Mouse (Mus musculus) intestine, postnatal 0 days (tissue): ENCODE results near the gene Nenf. TPM values are rescaled to one million over a fixed set of nuclear protein-coding genes. Genes with fewer than 3 reads are reported as not detected.

Experiments used
- ATAC-seq: fragments of 200-750 bp; cut with Nextera tagmentation; 2 replicates; pipeline ENCODE4 v1.8.0; 2017; ENCODE audit warnings: mild to moderate bottlenecking, moderate TSS enrichment, moderate library complexity
- H3K27ac ChIP-seq: fragments of 300-500 bp; sonication (generic); 2 replicates; pipeline ENCODE4 v1.5.1; 2014; ENCODE audit warnings: mild to moderate bottlenecking, low read depth, low read length, moderate library complexity
- H3K27me3 ChIP-seq: fragments of 300-500 bp; sonication (generic); replicated peaks from 2 replicates; pipeline ENCODE4 v1.6.1; 2014; ENCODE audit warnings: low read length, mixed read lengths; ENCODE audit not compliant: control insufficient read depth, insufficient read depth
- H3K36me3 ChIP-seq: fragments of 300-500 bp; sonication (generic); 2 replicates; pipeline ENCODE4 v1.6.1; 2014; ENCODE audit warnings: mild to moderate bottlenecking, moderate library complexity; ENCODE audit not compliant: control insufficient read depth, insufficient read depth
- H3K4me1 ChIP-seq: fragments of 300-500 bp; sonication (generic); replicated peaks from 2 replicates; pipeline ENCODE4 v1.6.1; 2014; ENCODE audit warnings: antibody characterized with exemption, low read length, mixed read lengths; ENCODE audit not compliant: control insufficient read depth, insufficient read depth
- H3K4me2 ChIP-seq: fragments of 300-500 bp; sonication (generic); replicated peaks from 2 replicates; pipeline ENCODE4 v1.6.1; 2014; ENCODE audit warnings: low read depth, mild to moderate bottlenecking, moderate library complexity
- H3K4me3 ChIP-seq: fragments of 300-500 bp; sonication (generic); 2 replicates; pipeline ENCODE4 v1.5.1; 2014; ENCODE audit warnings: low read depth, low read length
- H3K9ac ChIP-seq: fragments of 300-500 bp; sonication (generic); 2 replicates; pipeline ENCODE4 v1.6.1; 2014; ENCODE audit warnings: mild to moderate bottlenecking, low read depth, low read length
- H3K9me3 ChIP-seq: fragments of 300-500 bp; sonication (generic); 2 replicates; pipeline ENCODE4 v1.6.1; 2016; ENCODE audit warnings: mixed run types; ENCODE audit not compliant: control insufficient read depth
- CTCF ChIP-seq: sonication (generic); IDR thresholded peaks from 2 replicates; pipeline ENCODE4 v1.5.1; 2016; ENCODE audit warnings: low read depth, mild to moderate bottlenecking, control low read depth, antibody characterized with exemption, moderate library complexity
- WGBS: fragments of 180-500 bp; shearing (Covaris S2); extraction: QIAGEN DNeasy Blood & Tissue Kit; methylation state at CpG from one replicate; pipeline ENCODE4 v1.1.7; 2014; 5-methylcytosine and 5-hydroxymethylcytosine counted together
- polyA plus RNA-seq: library from polyadenylated mRNA; unstranded; fragments of >200 nt; fragmentation: Nextera tagmentation; extraction: Ambion mirVana; gene quantifications from 2 replicates; pipeline ENCODE4 v1.2.1, GENCODE M21; 2015

Gene Nenf
- polyA plus RNA-seq, 1 experiment from 2014 or later = 174 TPM

- Histone ChIP-seq H3K27me3 (no peaks in the 10 kb centered on the region), H3K27ac (no peak overlapping the region), H3K9ac (no peak overlapping the region), H3K4me1 (0 out of 2 replicates have a peak, but pooled peaks cover 6% of the 10 kb centered on the region), H3K36me3 (no peaks in the 10 kb centered on the region), H3K9me3 (no peaks in the 10 kb centered on the region), H3K4me2 (no peak overlapping the region), H3K4me3 (no peak overlapping the region)
- no peak for ATAC-seq
- TF ChIP-seq CTCF = no peak
- WGBS = 88% methylated on average over 5 of the region's 5 CpGs
Measured at GRCm38 (mm10) chr1:191267162-191267561, 50.8 kb downstream of the Nenf start.

- Histone ChIP-seq H3K9me3 (no peaks in the 10 kb centered on the region), H3K27me3 (no peaks in the 10 kb centered on the region), H3K27ac (no peak overlapping the region), H3K36me3 (no peaks in the 10 kb centered on the region), H3K9ac (no peak overlapping the region), H3K4me2 (no peak overlapping the region), H3K4me1 (0 out of 2 replicates have a peak, but pooled peaks cover 6% of the 10 kb centered on the region), H3K4me3 (no peak overlapping the region)
- ATAC-seq = peak; percentile 60
- 38% methylated on average over 5 of the region's 5 CpGs for WGBS
- no peak for TF ChIP-seq CTCF
Measured at GRCm38 (mm10) chr1:191263471-191263870, 54.5 kb downstream of the Nenf start.

GRCm38 (mm10) chr1:191261861-191262260, 56.1 kb downstream of the Nenf start:
- H3K27ac ChIP-seq = no peak overlapping the region
- TF ChIP-seq CTCF = no peak
- H3K4me1 ChIP-seq = peaks cover 6% of the 10 kb centered on the region; the same call in 1 of the 2 replicates
- no peaks in the 10 kb centered on the region for H3K9me3 ChIP-seq
- no peak overlapping the region for H3K9ac ChIP-seq
- no peaks in the 10 kb centered on the region for H3K27me3 ChIP-seq
- H3K36me3 ChIP-seq = no peaks in the 10 kb centered on the region
- H3K4me3 ChIP-seq = no peak overlapping the region
- ATAC-seq = no peak
- no peak overlapping the region for H3K4me2 ChIP-seq
- WGBS = 62% methylated on average over 6 of the region's 6 CpGs

GRCm38 (mm10) chr1:191259661-191260060, 58.3 kb downstream of the Nenf start:
- H3K27ac ChIP-seq = no peak overlapping the region
- WGBS = 64% methylated on average over 5 of the region's 5 CpGs
- no peaks in the 10 kb centered on the region for H3K27me3 ChIP-seq
- peaks cover 6% of the 10 kb centered on the region; the same call in 1 of the 2 replicates for H3K4me1 ChIP-seq
- H3K36me3 ChIP-seq = no peaks in the 10 kb centered on the region
- H3K9ac ChIP-seq = no peak overlapping the region
- no peaks in the 10 kb centered on the region for H3K9me3 ChIP-seq
- TF ChIP-seq CTCF = no peak
- H3K4me3 ChIP-seq = no peak overlapping the region
- no peak overlapping the region for H3K4me2 ChIP-seq
- ATAC-seq = no peak

- Histone ChIP-seq H3K27ac (no peak overlapping the region), H3K27me3 (no peaks in the 10 kb centered on the region), H3K4me1 (peaks cover 6% of the 10 kb centered on the region; the same call in 1 of the 2 replicates), H3K9ac (no peak overlapping the region), H3K4me3 (no peak overlapping the region), H3K4me2 (no peak overlapping the region), H3K36me3 (no peaks in the 10 kb centered on the region), H3K9me3 (no peaks in the 10 kb centered on the region)
- no peak for TF ChIP-seq CTCF
- WGBS = 36% methylated on average over 7 of the region's 7 CpGs
- ATAC-seq = no peak
Measured at GRCm38 (mm10) chr1:191259121-191259520, 58.9 kb downstream of the Nenf start.

- Histone ChIP-seq H3K4me3 (no peak overlapping the region), H3K36me3 (no peaks in the 10 kb centered on the region), H3K27ac (no peak overlapping the region), H3K9me3 (no peaks in the 10 kb centered on the region), H3K4me1 (peaks cover 6% of the 10 kb centered on the region; the same call in 1 of the 2 replicates), H3K4me2 (no peak overlapping the region), H3K9ac (no peak overlapping the region), H3K27me3 (no peaks in the 10 kb centered on the region)
- ATAC-seq = no peak
- no peak for TF ChIP-seq CTCF
- 64% methylated on average over 3 of the region's 3 CpGs for WGBS
Measured at GRCm38 (mm10) chr1:191258521-191258920, 59.5 kb downstream of the Nenf start.

GRCm38 (mm10) chr1:191257981-191258380, 60.0 kb downstream of the Nenf start:
- H3K4me2 ChIP-seq = no peak overlapping the region
- no peak overlapping the region for H3K27ac ChIP-seq
- TF ChIP-seq CTCF = no peak
- no peak overlapping the region for H3K9ac ChIP-seq
- 55% methylated on average over 2 of the region's 2 CpGs for WGBS
- H3K36me3 ChIP-seq = no peaks in the 10 kb centered on the region
- no peak overlapping the region for H3K4me3 ChIP-seq
- peaks cover 6% of the 10 kb centered on the region; the same call in 1 of the 2 replicates for H3K4me1 ChIP-seq
- no peaks in the 10 kb centered on the region for H3K9me3 ChIP-seq
- ATAC-seq = no peak
- no peaks in the 10 kb centered on the region for H3K27me3 ChIP-seq
